Mouse (Mus musculus) stomach, postnatal 0 days (tissue): ENCODE measurements around the gene Chrm3.

ENCODE experiments used
- CTCF ChIP-seq: IDR thresholded peaks from 2 replicates; pipeline ENCODE4 v1.5.1; 2016; ENCODE audit warnings: antibody characterized with exemption, low read depth, mild to moderate bottlenecking, moderate library complexity
- EP300 ChIP-seq: optimal IDR thresholded peaks from 2 replicates; pipeline ENCODE3; 2016; ENCODE audit warnings: antibody characterized with exemption

GRCm38 (mm10) chr13:10031547-10031946, 329.1 kb downstream of the Chrm3 start:
- TF ChIP-seq CTCF (no peak), EP300 (no peak)
